Comparison of ENCODE assay signal across 8 mouse cellular contexts in genomic region chr11:46054911-46055895, GRCm38 (mm10). TPM values are rescaled to one million over a fixed set of nuclear protein-coding genes. Genes with fewer than 3 reads are reported as not detected.
DNase-seq lines count a peak whose midpoint lies in the region; ATAC-seq and TF ChIP-seq lines count a peak whose summit lies in the region.

No protein-coding gene starts in this region.

- peak overlapping the region; percentile 45 to 88; a peak in 3 of 4 replicates for H3K27ac ChIP-seq in heart, embryonic 14.5 days (replicated peaks in 1 of 2; ENCODE audit: control insufficient read depth in 1 of 2, insufficient read depth in 1 of 2, low read depth in 2 of 2, low read length in 2 of 2)
- H3K27ac ChIP-seq in liver, postnatal 0 days (ENCODE audit: low read depth), result no peak overlapping the region

- H3K4me3 ChIP-seq in E14TG2a.4 (replicated peaks; ENCODE audit: low read length), result peak overlapping the region; percentile 89
- peak overlapping the region; percentile 59 to 77 for H3K4me3 ChIP-seq in heart, embryonic 14.5 days (ENCODE audit: control insufficient read depth in 1 of 2, insufficient read depth in 1 of 2, low read depth in 1 of 2, low read length in 2 of 2)
- peak overlapping the region; percentile 54 for H3K4me3 ChIP-seq in liver, postnatal 0 days (ENCODE audit: low read depth, low read length)

- no peaks in the 10 kb centered on the region for H3K27me3 ChIP-seq in E14TG2a.4 (ENCODE audit: insufficient read depth, low read length)
- no peaks in the 10 kb centered on the region for H3K27me3 ChIP-seq in heart, embryonic 14.5 days (ENCODE audit: control insufficient read depth, insufficient read depth, low read length)
- H3K27me3 ChIP-seq in liver, postnatal 0 days (ENCODE audit: insufficient read depth, low read length), result peaks cover 34% of the 10 kb centered on the region

- peak overlapping the region; percentile 84 for H3K9ac ChIP-seq in heart, embryonic 14.5 days (ENCODE audit: low read length)
- H3K9ac ChIP-seq in liver, postnatal 0 days (replicated peaks), result no peak overlapping the region; the same call in 1 of the 2 replicates

- no peak for TF ChIP-seq EP300 in liver, postnatal 0 days (IDR thresholded peaks at IDR 0.05; ENCODE audit: low read depth)

- ATAC-seq in heart, embryonic 14.5 days (ENCODE audit: insufficient number of reproducible peaks, insufficient read depth, low FRiP score, low read depth), result peak; percentile 6; the same call in 1 of the 2 replicates
- ATAC-seq in liver, postnatal 0 days, result no peak
- ATAC-seq in erythroid progenitor cell, adult 5-6 weeks (replicated peaks; ENCODE audit: low FRiP score, poor library complexity, severe bottlenecking), result no peak

- H3K4me2 ChIP-seq in heart, embryonic 14.5 days (ENCODE audit: low read length), result peak overlapping the region; percentile 69
- H3K4me2 ChIP-seq in liver, postnatal 0 days (ENCODE audit: low read depth, low read length), result peak overlapping the region; percentile 64

- 20% methylated on average over 13 of the region's 13 CpGs for WGBS in heart, embryonic 14.5 days
- WGBS in liver, postnatal 0 days (ENCODE audit: insufficient replicate concordance), result 31% methylated on average over 13 of the region's 13 CpGs

- H3K9me3 ChIP-seq in E14TG2a.4 (ENCODE audit: low read length), result no peaks in the 10 kb centered on the region
- no peaks in the 10 kb centered on the region for H3K9me3 ChIP-seq in heart, embryonic 14.5 days (ENCODE audit: control insufficient read depth, low read length)
- no peaks in the 10 kb centered on the region for H3K9me3 ChIP-seq in liver, postnatal 0 days (ENCODE audit: low read length)

- DNase-seq in gastrocnemius, adult 18-20 months (ENCODE audit: low spot score), result peak; percentile 22
- no peak for DNase-seq in gastrocnemius, postnatal 14 days
- DNase-seq in liver, postnatal 0 days, result no peak
- no peak for DNase-seq in B cell, adult 2 months
- DNase-seq in left cerebral cortex, postnatal 36 days (ENCODE audit: low spot score in 2 of 2), result no peak

- H3K4me1 ChIP-seq in E14TG2a.4 (replicated peaks; ENCODE audit: low read depth, low read length), result peaks cover 62% of the 10 kb centered on the region
- peaks cover 8 to 30% of the 10 kb centered on the region in 2 experiments for H3K4me1 ChIP-seq in heart, embryonic 14.5 days (ENCODE audit: control insufficient read depth in 2 of 2, insufficient read depth in 2 of 2, low read length in 2 of 2)
- H3K4me1 ChIP-seq in liver, postnatal 0 days (ENCODE audit: insufficient read depth), result peaks cover 12% of the 10 kb centered on the region; the same call in 1 of the 2 replicates

- intact Hi-C loops in gastrocnemius, postnatal 14 days (cut with DNase I; ENCODE audit: low total_unique reads), result loop anchor here (5.0 kb wide), 1 partner anchor 72 kb away; no protein-coding TSS in a partner anchor
- intact Hi-C loops in left cerebral cortex, postnatal 36 days (cut with DNase I), result loop anchor here (5.0 kb wide), 2 partner anchors 72 to 108 kb away; no protein-coding TSS in a partner anchor

- H3K36me3 ChIP-seq in E14TG2a.4 (ENCODE audit: insufficient read depth, low read length), result no peaks in the 10 kb centered on the region
- 0 out of 2 replicates have a peak, but pooled peaks cover 4% of the 10 kb centered on the region for H3K36me3 ChIP-seq in heart, embryonic 14.5 days (ENCODE audit: control insufficient read depth, insufficient read depth, low read length)
- no peaks in the 10 kb centered on the region for H3K36me3 ChIP-seq in liver, postnatal 0 days (replicated peaks; ENCODE audit: insufficient read depth, low read length)

- TF ChIP-seq CTCF in E14TG2a.4 (conservative IDR thresholded peaks at IDR 0.05; ENCODE audit: low read length), result no peak
- no peak for TF ChIP-seq CTCF in liver, postnatal 0 days (IDR thresholded peaks at IDR 0.05; ENCODE audit: low read depth)

RNA-seq across cellular contexts. Expression of gene Adam19, which starts 0.6 kb away (rescaled TPM):
- 1 to 10 TPM; 1.9 to 4.1 TPM for total RNA-seq in gastrocnemius, adult 18-20 months (2021)
- total RNA-seq in gastrocnemius, postnatal 14 days (2021), result 10 to 100 TPM; 13.0 to 22.2 TPM
- 21.1 and 22.7 TPM in 2 replicates for polyA plus RNA-seq in heart, embryonic 14.5 days (2014; fragmentation: Nextera tagmentation; extraction: Ambion mirVana)
- 1.0 and 1.1 TPM in 2 replicates for polyA plus RNA-seq in liver, postnatal 0 days (2015; fragmentation: Nextera tagmentation; extraction: Ambion mirVana)
- 1.7 and 4.7 TPM in 2 replicates for total RNA-seq in erythroid progenitor cell, adult 5-6 weeks (2015; ENCODE audit: low replicate concordance)
- total RNA-seq in erythroid progenitor cell, adult 5-6 weeks (2017; ENCODE audit: low replicate concordance), result 2.4 and 4.1 TPM in 2 replicates
- total RNA-seq in left cerebral cortex, postnatal 36 days (2021), result 10 to 100 TPM; 16.8 to 20.9 TPM

RNA-seq across cellular contexts. Expression of gene Gm12166, which starts 3.1 kb away (rescaled TPM):
- total RNA-seq in gastrocnemius, adult 18-20 months (2021), result under 1 TPM; 0.48 to 0.50 TPM
- 1 to 10 TPM in 1 of 2 experiments, under 1 TPM in 1; 0.57 to 1.4 TPM for total RNA-seq in gastrocnemius, postnatal 14 days (2021)
- polyA plus RNA-seq in heart, embryonic 14.5 days (2014; fragmentation: Nextera tagmentation; extraction: Ambion mirVana), result 4.6 and 4.9 TPM in 2 replicates
- polyA plus RNA-seq in liver, postnatal 0 days (2015; fragmentation: Nextera tagmentation; extraction: Ambion mirVana), result 3.6 and 5.2 TPM in 2 replicates
- total RNA-seq in erythroid progenitor cell, adult 5-6 weeks (2015; ENCODE audit: low replicate concordance), result 1.7 and 8.3 TPM in 2 replicates
- total RNA-seq in erythroid progenitor cell, adult 5-6 weeks (2017; ENCODE audit: low replicate concordance), result not detected in 2 replicates
- 1 to 10 TPM; 2.6 to 6.4 TPM for total RNA-seq in left cerebral cortex, postnatal 36 days (2021)
